Mouse (Mus musculus) common myeloid progenitor, adult 5-6 weeks (primary cell): ENCODE measurements around the gene Stx6. TPM values are rescaled to one million over a fixed set of nuclear protein-coding genes. Genes with fewer than 3 reads are reported as not detected.

Experiments
- ATAC-seq: replicated peaks from 2 replicates; pipeline ENCODE4 v1.8.0; 2016; ENCODE audit warnings: low read depth, mild to moderate bottlenecking, moderate TSS enrichment, inconsistent platforms; ENCODE audit not compliant: poor library complexity, severe bottlenecking
- total RNA-seq: library from RNA; stranded (forward); fragments of 200-1000, 187-1606 nt; gene quantifications from 2 replicates; pipeline ENCODE4 v1.2.3, GENCODE M21; 2017

The Stx6 gene
- total RNA-seq, 1 experiment from 2014 or later = 32.6 TPM

GRCm38 (mm10) chr1:155153906-155154305, 4.6 kb upstream of the Stx6 start:
- ATAC-seq = no peak

DNA sequence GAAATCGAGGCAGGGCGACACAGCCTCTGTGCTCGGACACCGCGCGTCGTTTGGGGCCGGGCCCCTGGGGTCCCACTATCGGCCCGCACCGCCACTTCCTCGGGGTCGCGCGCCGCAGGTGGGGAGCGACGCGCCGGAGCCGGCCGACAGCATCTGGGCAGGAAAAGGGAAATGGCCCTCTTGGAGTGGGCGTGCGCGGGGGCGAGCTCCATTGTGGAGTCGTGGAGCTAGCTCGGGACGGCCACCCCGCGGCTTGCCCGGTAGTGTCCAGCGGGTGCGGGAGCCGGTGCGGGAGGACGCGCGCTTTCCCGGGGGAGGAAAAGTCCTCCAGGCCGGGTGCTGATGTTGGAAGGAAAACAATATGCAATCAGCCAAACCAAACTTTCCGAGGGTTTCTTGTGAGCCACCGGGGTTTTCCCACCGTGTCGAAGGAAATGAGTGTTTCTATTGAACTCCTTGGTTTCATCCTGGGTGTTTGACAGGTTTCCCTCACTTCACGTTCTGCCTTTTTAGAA, 512 bp downstream of the Stx6 start:
- peak; percentile 52 for ATAC-seq

GRCm38 (mm10) chr1:155167453-155167852, 8.9 kb downstream of the Stx6 start:
- no peak for ATAC-seq

GRCm38 (mm10) chr1:155169935-155170334, 11.4 kb downstream of the Stx6 start:
- no peak for ATAC-seq

DNA sequence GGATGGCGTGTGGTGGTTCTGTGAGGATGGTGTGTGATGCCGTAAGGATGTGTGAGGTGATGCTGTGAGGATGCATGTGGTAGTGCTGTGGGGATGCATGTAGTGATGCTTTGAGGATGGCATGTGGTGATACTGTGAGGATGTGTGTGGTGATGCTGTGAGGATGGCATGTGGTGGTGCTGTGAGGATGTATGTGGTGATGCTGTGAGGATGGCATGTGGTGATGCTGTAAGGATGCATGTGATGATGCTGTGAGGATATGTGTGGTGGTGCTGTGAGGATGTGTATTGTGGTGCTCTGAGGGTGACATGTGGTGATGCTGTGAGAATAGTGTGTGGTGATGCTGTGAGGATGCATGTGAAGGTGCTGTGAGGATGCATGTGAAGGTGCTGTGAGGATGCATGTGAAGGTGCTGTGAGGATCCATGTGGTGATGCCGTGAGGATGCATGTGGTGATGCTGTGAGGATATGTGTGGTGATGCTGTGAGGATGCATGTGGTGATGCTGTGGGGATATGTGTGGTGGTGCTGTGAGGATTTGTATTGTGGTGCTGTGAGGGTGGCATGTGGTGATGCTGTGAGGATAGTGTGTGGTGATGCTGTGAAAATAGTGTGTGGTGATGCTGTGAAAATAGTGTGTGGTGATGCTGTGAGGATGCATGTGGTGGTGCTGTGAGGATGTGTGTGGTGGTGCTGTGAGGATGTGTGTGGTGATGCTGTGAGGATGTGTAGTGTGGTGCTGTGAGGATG, 14.6 kb downstream of the Stx6 start:
- ATAC-seq = no peak

- ATAC-seq = 0 out of 2 replicates have a peak, but pooled peaks have one; percentile 26
These were observed 15.1 kb downstream of the Stx6 start for GRCm38 (mm10) chr1:155173644-155174016.

GRCm38 (mm10) chr1:155174424-155174823, 15.9 kb downstream of the Stx6 start:
- ATAC-seq = no peak

- ATAC-seq = no peak
These were observed 19.8 kb downstream of the Stx6 start for GRCm38 (mm10) chr1:155178192-155178924.

DNA sequence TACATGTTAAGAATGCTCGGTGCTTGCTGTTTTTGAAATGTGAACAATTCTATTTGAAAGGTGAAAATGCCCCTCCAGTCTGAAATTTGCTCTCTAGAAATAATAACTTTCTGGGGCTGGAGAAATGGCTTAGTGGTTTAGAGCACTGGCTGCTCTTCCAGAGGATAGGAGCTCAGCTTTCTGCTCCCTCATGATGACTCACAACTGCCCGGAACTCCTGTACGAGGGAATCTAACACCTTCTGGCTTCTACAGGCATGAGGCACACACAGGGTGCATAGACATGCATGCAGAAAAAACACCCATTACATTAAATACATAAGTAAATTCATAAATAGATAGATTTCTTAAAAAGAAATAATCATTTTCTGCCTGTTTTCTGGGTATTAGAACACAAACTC, 25.7 kb downstream of the Stx6 start:
- ATAC-seq = no peak

- ATAC-seq = no peak
These were observed 30.1 kb downstream of the Stx6 start for GRCm38 (mm10) chr1:155188656-155189055.

DNA sequence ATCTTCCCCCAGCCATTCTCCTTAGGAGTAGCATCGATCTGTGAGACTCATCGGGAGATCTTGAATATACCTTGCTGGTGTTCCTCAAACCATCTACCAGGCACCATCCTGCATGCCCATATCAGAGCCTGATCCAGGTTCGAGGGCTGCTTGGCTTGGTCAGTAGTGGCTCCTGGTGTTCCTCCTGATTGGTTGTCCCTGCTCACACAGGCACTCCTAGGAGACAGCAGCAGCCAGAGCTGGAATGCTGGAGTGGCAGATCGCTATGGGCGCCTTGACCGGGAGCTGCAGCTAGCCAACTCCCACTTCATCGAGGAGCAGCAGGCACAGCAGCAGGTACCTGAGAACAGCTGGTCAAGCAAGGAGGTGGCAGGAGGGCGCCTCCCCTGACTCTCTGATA, 32.7 kb downstream of the Stx6 start:
- no peak for ATAC-seq

- ATAC-seq = no peak
These were observed 33.2 kb downstream of the Stx6 start for GRCm38 (mm10) chr1:155191671-155192070.

GRCm38 (mm10) chr1:155192805-155193368, 34.4 kb downstream of the Stx6 start:
- ATAC-seq = peak; percentile 72

- no peak for ATAC-seq
These were observed 38.2 kb downstream of the Stx6 start for GRCm38 (mm10) chr1:155196691-155197090.

GRCm38 (mm10) chr1:155199522-155199921, 41.0 kb downstream of the Stx6 start:
- no peak for ATAC-seq

DNA sequence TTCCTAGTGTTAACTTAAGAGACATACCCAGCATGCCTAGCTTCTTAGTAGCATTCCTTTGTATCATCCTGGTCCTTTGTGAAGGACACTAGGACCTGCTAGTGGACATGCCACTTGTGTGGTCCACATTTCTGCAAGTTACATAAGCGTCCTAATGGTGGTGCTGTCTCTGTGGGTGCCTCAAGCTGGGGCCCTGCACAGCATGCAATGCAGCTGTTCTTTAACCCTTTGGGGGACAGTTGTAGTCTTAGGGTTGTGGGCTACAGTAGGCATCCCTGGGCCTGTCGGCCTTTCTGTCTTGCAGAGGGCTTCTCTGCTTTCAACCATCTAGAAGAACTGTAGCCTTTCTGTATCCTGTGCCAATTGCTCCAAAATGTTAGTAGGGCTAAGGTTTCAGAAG, 42.5 kb downstream of the Stx6 start:
- ATAC-seq = 0 out of 2 replicates have a peak, but pooled peaks have one; percentile 24

GRCm38 (mm10) chr1:155201373-155201879, 42.9 kb downstream of the Stx6 start:
- ATAC-seq = peak; percentile 53

GRCm38 (mm10) chr1:155201914-155202313, 43.4 kb downstream of the Stx6 start:
- no peak for ATAC-seq

GRCm38 (mm10) chr1:155202472-155202871, 44.0 kb downstream of the Stx6 start:
- no peak for ATAC-seq

DNA sequence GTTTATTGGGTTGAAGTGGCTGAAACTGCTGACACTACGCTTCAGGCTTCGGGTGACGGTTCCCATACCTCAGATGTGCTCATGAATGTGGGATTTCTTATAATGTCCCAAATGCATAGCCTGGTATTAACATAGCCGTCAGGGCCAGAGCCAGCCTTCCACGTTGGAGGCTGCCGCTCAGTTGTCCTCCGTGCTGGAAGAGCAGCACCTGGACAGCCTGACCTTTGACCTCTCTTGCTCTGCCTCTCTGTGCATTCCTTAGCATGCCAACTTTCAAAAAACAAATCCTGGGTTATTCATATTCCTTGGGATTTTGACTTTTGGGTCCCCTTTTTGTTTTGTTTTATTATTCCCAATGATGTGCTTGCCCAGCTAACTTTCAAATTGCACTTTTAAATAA, 44.6 kb downstream of the Stx6 start:
- ATAC-seq = no peak

DNA sequence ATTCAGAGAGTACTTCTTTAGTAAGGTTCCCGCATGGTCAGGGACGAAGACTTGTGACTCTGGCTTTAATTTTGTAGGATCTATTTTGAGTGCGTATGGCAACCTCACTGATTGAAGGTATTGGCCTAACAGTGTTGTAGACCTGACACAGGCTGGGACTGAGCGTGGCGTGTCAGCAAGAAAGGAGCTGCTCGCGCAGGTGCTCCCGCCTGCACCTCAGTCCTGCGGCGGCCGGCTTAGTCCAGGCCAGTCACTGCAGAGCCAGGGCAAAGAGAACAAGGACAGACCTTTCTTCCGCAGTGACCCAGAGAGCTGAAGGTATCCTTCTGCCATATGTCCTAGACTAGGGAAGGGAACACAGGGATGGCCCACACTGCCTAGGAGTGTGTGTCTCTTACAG, 45.4 kb downstream of the Stx6 start:
- no peak for ATAC-seq
